Mouse (Mus musculus): Measurements from ENCODE around the gene Phf24.

DNA sequence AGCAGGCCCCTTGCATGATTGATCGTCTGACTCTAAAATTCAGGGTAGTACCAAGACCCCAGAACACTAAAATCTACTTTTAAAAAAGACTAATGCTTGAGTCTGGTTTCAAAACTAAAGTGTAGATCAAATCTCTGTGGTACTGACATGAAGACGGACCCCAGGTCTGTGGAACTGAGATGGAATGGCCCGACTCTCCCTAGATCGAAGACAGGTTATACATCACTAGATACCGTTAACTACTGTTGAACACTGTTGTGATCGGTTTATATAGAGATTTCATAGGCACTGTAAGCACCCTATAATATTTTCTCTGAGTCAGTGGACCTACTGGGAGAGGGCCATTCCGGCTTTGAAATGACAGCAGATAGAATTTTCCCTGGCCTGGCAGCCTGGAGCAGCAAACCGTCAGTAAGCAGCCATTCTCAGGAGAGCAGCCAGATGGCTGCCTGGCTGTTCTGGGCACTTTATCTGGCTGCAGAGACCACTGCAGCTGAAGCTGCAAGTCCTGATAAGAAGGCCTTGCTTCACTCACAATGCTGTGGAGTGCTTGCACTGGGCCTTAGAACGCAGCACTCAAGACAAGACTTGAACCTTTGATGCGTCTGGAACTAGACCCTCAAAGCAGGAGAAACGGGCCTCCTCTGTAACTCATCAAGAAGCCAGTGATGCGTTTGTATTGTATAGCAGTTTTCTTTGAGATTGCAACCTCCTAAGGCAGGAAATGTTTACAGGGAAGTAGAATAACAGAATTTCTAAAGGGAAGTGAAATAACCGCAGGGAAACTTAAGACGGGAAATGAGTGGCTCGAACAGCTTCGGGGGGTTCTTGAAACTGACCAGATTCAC is 36.4 kb upstream of the Phf24 start:
- TF ChIP-seq POLR2AphosphoS5 (IDR thresholded peaks at IDR 0.05; ENCODE audit: insufficient replicate concordance, low read depth, low read length) (no peak), CTCF (IDR thresholded peaks at IDR 0.05; ENCODE audit: low read depth, low read length) (no peak), TAL1 (conservative IDR thresholded peaks at IDR 0.05; ENCODE audit: low read depth, low read length) (peak; percentile 99)
